9 mouse cellular contexts compared by ENCODE assay signal in the genomic region with DNA sequence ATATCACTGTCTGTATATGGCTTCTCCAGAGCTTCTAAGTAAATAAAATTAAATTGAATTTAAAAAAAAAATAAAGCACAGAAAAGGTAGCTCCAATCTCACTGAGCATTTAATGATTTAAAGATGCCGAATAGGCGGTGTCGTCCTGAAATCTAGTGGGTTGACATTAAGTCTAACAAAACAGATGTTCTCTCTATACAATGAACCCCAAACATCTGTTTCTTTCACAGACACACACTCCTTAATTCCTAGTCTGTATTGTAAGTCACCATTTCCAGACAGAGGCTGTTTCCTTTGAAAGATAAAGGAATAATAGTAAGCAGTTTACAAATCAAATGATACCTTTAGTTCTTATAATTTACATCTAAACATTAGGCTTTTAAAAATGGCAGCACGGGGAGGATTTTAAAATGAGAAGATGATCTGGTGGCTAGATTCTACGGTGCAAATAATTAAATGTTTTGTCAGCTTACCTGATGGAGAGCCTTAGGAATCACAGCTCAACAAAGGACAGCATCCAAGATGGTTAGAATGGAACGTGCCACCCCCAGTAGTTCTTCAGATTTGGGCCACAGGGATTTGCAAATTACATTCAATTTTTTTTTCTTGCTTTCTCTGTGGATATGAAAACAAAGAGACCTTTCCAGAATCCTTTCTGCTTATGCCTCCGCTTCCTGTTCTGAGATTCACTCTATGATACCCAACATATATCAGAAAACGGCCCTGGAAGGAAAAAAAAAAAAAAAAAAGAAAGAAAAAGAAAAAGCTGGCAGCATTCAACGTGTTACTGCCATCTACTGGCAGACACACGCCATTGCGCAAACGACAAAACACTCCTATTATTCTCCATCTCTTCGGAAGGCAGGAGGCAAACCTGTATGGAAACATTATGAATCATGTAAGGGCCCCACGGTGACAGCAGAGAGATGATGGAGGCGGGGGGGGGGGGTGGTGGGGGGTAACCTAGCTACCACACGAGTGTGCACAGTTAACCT. TPM values are rescaled to one million over a fixed set of nuclear protein-coding genes. Genes with fewer than 3 reads are reported as not detected.
DNase-seq lines count a peak whose midpoint lies in the region; ATAC-seq and TF ChIP-seq lines count a peak whose summit lies in the region.
"Had no signal": no experiment of that assay in that cellular context is flagged by ENCODE, and none has a peak within 500 bp of the region (broad histone marks: within the 10 kb centered on the region; RNA-seq: fewer than 3 reads in every experiment).

TSS of gene Scn3a (minus strand) at position 835 of the 995 bp plus-strand sequence.

- peak within 1 kb of the TSS; percentile 40; the same call in 1 of the 2 replicates for H3K4me2 ChIP-seq in heart, embryonic 13.5 days
- H3K4me2 ChIP-seq in kidney, postnatal 0 days (ENCODE audit: low read length) = no peak within 1 kb of the TSS
- no peak within 1 kb of the TSS for H3K4me2 ChIP-seq in liver, embryonic 14.5 days (ENCODE audit: low read depth)
- H3K4me2 ChIP-seq in neural tube, embryonic 13.5 days = peak within 1 kb of the TSS; percentile 74

- no peak within 1 kb of the TSS; the same call in 1 of the 2 replicates for H3K9ac ChIP-seq in heart, embryonic 13.5 days
- H3K9ac ChIP-seq in kidney, postnatal 0 days (ENCODE audit: low read depth, low read length) = no peak within 1 kb of the TSS
- no peak within 1 kb of the TSS for H3K9ac ChIP-seq in liver, embryonic 14.5 days (replicated peaks)
- H3K9ac ChIP-seq in neural tube, embryonic 13.5 days = peak within 1 kb of the TSS; percentile 81

- no peak within 1 kb of the TSS for H3K27ac ChIP-seq in heart, embryonic 13.5 days (replicated peaks)
- H3K27ac ChIP-seq in kidney, postnatal 0 days = no peak within 1 kb of the TSS
- no peak within 1 kb of the TSS for H3K27ac ChIP-seq in liver, embryonic 14.5 days
- peak within 1 kb of the TSS; percentile 92 for H3K27ac ChIP-seq in neural tube, embryonic 13.5 days (replicated peaks)

- no peak within 1 kb of the TSS for H3K4me3 ChIP-seq in heart, embryonic 13.5 days
- H3K4me3 ChIP-seq in kidney, postnatal 0 days (replicated peaks; ENCODE audit: low read depth, low read length) = no peak within 1 kb of the TSS
- no peak within 1 kb of the TSS for H3K4me3 ChIP-seq in liver, embryonic 14.5 days (ENCODE audit: insufficient read depth in 1 of 2, low read depth in 2 of 2, low read length in 2 of 2)
- peak within 1 kb of the TSS; percentile 50 for H3K4me3 ChIP-seq in neural tube, embryonic 13.5 days
- H3K4me3 ChIP-seq: erythroblast, embryonic 14.5 days had no signal

- peak; percentile 14 for DNase-seq in urinary bladder, postnatal 25 days (ENCODE audit: low spot score)
- DNase-seq in urinary bladder, adult 2 months (ENCODE audit: low spot score) = no peak
- peak; percentile 35 to 47 for DNase-seq in cerebellum, postnatal 36 days
- DNase-seq in kidney, postnatal 0 days (ENCODE audit: low spot score) = peak; percentile 75
- DNase-seq in liver, embryonic 14.5 days (ENCODE audit: low read depth in 3 of 3, low spot score in 3 of 3) = no peak

- no peaks in the 10 kb centered on the region for H3K27me3 ChIP-seq in heart, embryonic 13.5 days (replicated peaks)
- no peaks in the 10 kb centered on the region for H3K27me3 ChIP-seq in kidney, postnatal 0 days (ENCODE audit: insufficient read depth, low read length)
- H3K27me3 ChIP-seq in liver, embryonic 14.5 days (ENCODE audit: control insufficient read depth, insufficient read depth, low read length) = no peaks in the 10 kb centered on the region
- no peaks in the 10 kb centered on the region; the same call in 1 of the 2 replicates for H3K27me3 ChIP-seq in neural tube, embryonic 13.5 days

- WGBS in heart, embryonic 13.5 days = 28% methylated on average over 16 of the region's 16 CpGs
- WGBS in kidney, postnatal 0 days = 26% methylated on average over 16 of the region's 16 CpGs
- 26% methylated on average over 16 of the region's 16 CpGs for WGBS in liver, embryonic 14.5 days (ENCODE audit: insufficient replicate concordance)
- 9% methylated on average over 16 of the region's 16 CpGs for WGBS in neural tube, embryonic 13.5 days

- TF ChIP-seq EP300 in liver, embryonic 14.5 days (IDR thresholded peaks at IDR 0.05; ENCODE audit: low read depth) = no peak

- H3K9me3 ChIP-seq in heart, embryonic 13.5 days = no peaks in the 10 kb centered on the region
- H3K9me3 ChIP-seq in kidney, postnatal 0 days (replicated peaks; ENCODE audit: low read length) = no peaks in the 10 kb centered on the region
- no peaks in the 10 kb centered on the region for H3K9me3 ChIP-seq in liver, embryonic 14.5 days (ENCODE audit: control insufficient read depth, low read length)
- no peaks in the 10 kb centered on the region for H3K9me3 ChIP-seq in neural tube, embryonic 13.5 days

- TF ChIP-seq CTCF in kidney, postnatal 0 days (IDR thresholded peaks at IDR 0.05; ENCODE audit: low read depth) = peak; percentile 80
- peak; percentile 62 for TF ChIP-seq CTCF in liver, embryonic 14.5 days (IDR thresholded peaks at IDR 0.05; ENCODE audit: low read depth)

- H3K36me3 ChIP-seq in heart, embryonic 13.5 days = no peaks in the 10 kb centered on the region
- H3K36me3 ChIP-seq in kidney, postnatal 0 days (ENCODE audit: insufficient read depth, low read length) = no peaks in the 10 kb centered on the region
- H3K36me3 ChIP-seq in liver, embryonic 14.5 days (replicated peaks; ENCODE audit: control insufficient read depth, insufficient read depth, low read depth) = no peaks in the 10 kb centered on the region
- no peaks in the 10 kb centered on the region for H3K36me3 ChIP-seq in neural tube, embryonic 13.5 days

- H3K4me1 ChIP-seq in heart, embryonic 13.5 days = peaks cover 5% of the 10 kb centered on the region
- no peaks in the 10 kb centered on the region for H3K4me1 ChIP-seq in kidney, postnatal 0 days (replicated peaks; ENCODE audit: insufficient read depth, low read length)
- no peaks in the 10 kb centered on the region for H3K4me1 ChIP-seq in liver, embryonic 14.5 days (replicated peaks; ENCODE audit: control insufficient read depth in 2 of 2, insufficient read depth in 2 of 2, low read length in 1 of 2)
- peaks cover 33% of the 10 kb centered on the region for H3K4me1 ChIP-seq in neural tube, embryonic 13.5 days (replicated peaks)

- ATAC-seq in heart, embryonic 13.5 days (ENCODE audit: extremely low read depth, insufficient number of reproducible peaks, low FRiP score, low TSS enrichment) = no peak
- 0 out of 2 replicates have a peak, but pooled peaks have one; percentile 46 for ATAC-seq in kidney, postnatal 0 days (replicated peaks; ENCODE audit: low FRiP score, low read depth)
- no peak for ATAC-seq in liver, embryonic 14.5 days (ENCODE audit: insufficient read depth)
- ATAC-seq in neural tube, embryonic 13.5 days (ENCODE audit: low read depth) = peak; percentile 76; the same call in 1 of the 2 replicates
- no peak for ATAC-seq in erythroblast, adult 5-6 weeks (replicated peaks; ENCODE audit: low FRiP score, poor library complexity, severe bottlenecking)

RNA-seq across cellular contexts. Expression of gene Scn3a, which starts in this region (rescaled TPM):
- 0.21 and 0.22 TPM in 2 replicates for polyA plus RNA-seq in urinary bladder, adult 2 months (2012; rRNA removed)
- polyA plus RNA-seq in heart, embryonic 13.5 days (2015; fragmentation: Nextera tagmentation; extraction: Ambion mirVana) = 0.13 and 0.80 TPM in 2 replicates
- polyA plus RNA-seq in kidney, postnatal 0 days (2015; fragmentation: Nextera tagmentation; extraction: Ambion mirVana) = 0.10 and 0.25 TPM in 2 replicates
- 0.01 and 0.04 TPM in 2 replicates for polyA plus RNA-seq in liver, embryonic 14.5 days (2012; rRNA removed)
- 0.01 TPM in 2 replicates for polyA plus RNA-seq in liver, embryonic 14.5 days (2014; fragmentation: Nextera tagmentation; extraction: Ambion mirVana)
- 39.9 and 50.6 TPM in 2 replicates for polyA plus RNA-seq in neural tube, embryonic 13.5 days (2015; fragmentation: Nextera tagmentation; extraction: Ambion mirVana)
- total RNA-seq in erythroblast, adult 5-6 weeks (2015; ENCODE audit: low replicate concordance) = not detected in 2 replicates
- 0.14 TPM in 1 of 2 replicates, not detected in the other for total RNA-seq in erythroblast, adult 5-6 weeks (2017; ENCODE audit: low replicate concordance)
- polyA plus RNA-seq: erythroblast, embryonic 14.5 days had no signal

Comparison
In these comparisons a context has a peak if more than half of its experiments do, and no peak if none do; other contexts are left out.
1. RNA of gene Scn3a (polyA plus RNA-seq): 39.9 to 50.6 TPM in neural tube, embryonic 13.5 days; 0.13 to 0.80 TPM in heart, embryonic 13.5 days, 0.10 to 0.25 TPM in kidney, postnatal 0 days, 0.21 to 0.22 TPM in urinary bladder, adult 2 months and 0.01 to 0.04 TPM in liver, embryonic 14.5 days; every median in the first group is over 10 times any median in the second.
2. DNase-seq: peak in urinary bladder, postnatal 25 days (single experiment) and cerebellum, postnatal 36 days (2 of 2); none in urinary bladder, adult 2 months (single experiment) and liver, embryonic 14.5 days (0 of 3).
3. Peak in DNase-seq and ATAC-seq in kidney, postnatal 0 days; RNA of the gene not detected or under 1 TPM.
4. H3K4me2 ChIP-seq: peak in heart, embryonic 13.5 days (single experiment) and neural tube, embryonic 13.5 days (single experiment); none in kidney, postnatal 0 days (single experiment) and liver, embryonic 14.5 days (single experiment).